Mouse (Mus musculus): ENCODE results near the gene Arhgef39. TPM values are rescaled to one million over a fixed set of nuclear protein-coding genes. Genes with fewer than 3 reads are reported as not detected.

Arhgef39 gene
- polyA plus RNA-seq, 1 experiment = not detected

GRCm38 (mm10) chr4:43530081-43530501 is 30.6 kb upstream of the Arhgef39 start:
- 81% methylated on average over 8 of the region's 8 CpGs for WGBS
- H3K4me3 ChIP-seq (ENCODE audit: insufficient read depth, low read depth, low read length) = no peak overlapping the region
- H3K4me1 ChIP-seq (ENCODE audit: control insufficient read depth, insufficient read depth, low read length) = no peaks in the 10 kb centered on the region
- TF ChIP-seq CTCF (IDR thresholded peaks at IDR 0.05; ENCODE audit: insufficient read depth, low read depth, low read length) = no peak
- TF ChIP-seq POLR2A (IDR thresholded peaks at IDR 0.05; ENCODE audit: insufficient read depth, low read depth, low read length) = no peak
- no peak overlapping the region for H3K27ac ChIP-seq (ENCODE audit: insufficient read depth, low read depth, low read length)

DNA sequence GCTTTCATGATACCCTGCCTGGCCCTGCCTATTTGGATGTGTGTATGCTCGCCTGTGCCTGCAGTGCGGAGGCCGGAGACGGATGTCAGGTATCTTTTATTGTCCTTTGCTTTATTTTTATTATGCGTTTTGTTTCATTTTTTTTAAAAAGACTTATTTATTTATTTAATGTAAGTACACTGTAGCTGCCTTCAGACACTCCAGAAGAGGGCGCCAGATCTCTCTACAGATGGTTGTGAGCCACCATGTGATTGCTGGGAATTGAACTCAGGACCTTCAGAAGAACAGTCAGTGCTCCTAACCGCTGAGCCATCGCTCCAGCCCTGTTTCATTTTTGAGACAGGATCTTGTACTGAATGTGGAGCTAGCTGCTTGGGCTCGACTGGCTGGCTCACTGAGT is 29.0 kb upstream of the Arhgef39 start:
- WGBS = 82% methylated on average over 9 of the region's 9 CpGs

GRCm38 (mm10) chr4:43527880-43528279 is 28.4 kb upstream of the Arhgef39 start:
- no peak for TF ChIP-seq CTCF (IDR thresholded peaks at IDR 0.05; ENCODE audit: insufficient read depth, low read depth, low read length)
- no peak for TF ChIP-seq POLR2A (IDR thresholded peaks at IDR 0.05; ENCODE audit: insufficient read depth, low read depth, low read length)
- H3K27ac ChIP-seq (ENCODE audit: insufficient read depth, low read depth, low read length) = no peak overlapping the region
- peaks cover 11% of the 10 kb centered on the region for H3K4me1 ChIP-seq (ENCODE audit: control insufficient read depth, insufficient read depth, low read length)
- no peak overlapping the region for H3K4me3 ChIP-seq (ENCODE audit: insufficient read depth, low read depth, low read length)
- WGBS = 71% methylated on average over 5 of the region's 5 CpGs

More for the DNA sequence above, 29.0 kb upstream of the Arhgef39 start:
- no peak for TF ChIP-seq CTCF (IDR thresholded peaks at IDR 0.05; ENCODE audit: insufficient read depth, low read depth, low read length)
- Histone ChIP-seq H3K27ac (ENCODE audit: insufficient read depth, low read depth, low read length) (no peak overlapping the region), H3K4me1 (ENCODE audit: control insufficient read depth, insufficient read depth, low read length) (peaks cover 5% of the 10 kb centered on the region), H3K4me3 (ENCODE audit: insufficient read depth, low read depth, low read length) (no peak overlapping the region)

- TF ChIP-seq CTCF (IDR thresholded peaks at IDR 0.05; ENCODE audit: insufficient read depth, low read depth, low read length) = no peak
- no peak for TF ChIP-seq POLR2A (IDR thresholded peaks at IDR 0.05; ENCODE audit: insufficient read depth, low read depth, low read length)
- peaks cover 38% of the 10 kb centered on the region for H3K4me1 ChIP-seq (ENCODE audit: control insufficient read depth, insufficient read depth, low read length)
- WGBS = 23% methylated on average over 6 of the region's 6 CpGs
- H3K27ac ChIP-seq (ENCODE audit: insufficient read depth, low read depth, low read length) = no peak overlapping the region
- no peak overlapping the region for H3K4me3 ChIP-seq (ENCODE audit: insufficient read depth, low read depth, low read length)
Measured at GRCm38 (mm10) chr4:43519956-43520355, 20.5 kb upstream of the Arhgef39 start.

- TF ChIP-seq CTCF (IDR thresholded peaks at IDR 0.05; ENCODE audit: insufficient read depth, low read depth, low read length) (no peak), POLR2A (IDR thresholded peaks at IDR 0.05; ENCODE audit: insufficient read depth, low read depth, low read length) (no peak)
- no peak overlapping the region for H3K4me3 ChIP-seq (ENCODE audit: insufficient read depth, low read depth, low read length)
- H3K27ac ChIP-seq (ENCODE audit: insufficient read depth, low read depth, low read length) = no peak overlapping the region
- 31% methylated on average over 10 of the region's 10 CpGs for WGBS
- peaks cover 38% of the 10 kb centered on the region for H3K4me1 ChIP-seq (ENCODE audit: control insufficient read depth, insufficient read depth, low read length)
Measured at GRCm38 (mm10) chr4:43519551-43519950, 20.1 kb upstream of the Arhgef39 start.

DNA sequence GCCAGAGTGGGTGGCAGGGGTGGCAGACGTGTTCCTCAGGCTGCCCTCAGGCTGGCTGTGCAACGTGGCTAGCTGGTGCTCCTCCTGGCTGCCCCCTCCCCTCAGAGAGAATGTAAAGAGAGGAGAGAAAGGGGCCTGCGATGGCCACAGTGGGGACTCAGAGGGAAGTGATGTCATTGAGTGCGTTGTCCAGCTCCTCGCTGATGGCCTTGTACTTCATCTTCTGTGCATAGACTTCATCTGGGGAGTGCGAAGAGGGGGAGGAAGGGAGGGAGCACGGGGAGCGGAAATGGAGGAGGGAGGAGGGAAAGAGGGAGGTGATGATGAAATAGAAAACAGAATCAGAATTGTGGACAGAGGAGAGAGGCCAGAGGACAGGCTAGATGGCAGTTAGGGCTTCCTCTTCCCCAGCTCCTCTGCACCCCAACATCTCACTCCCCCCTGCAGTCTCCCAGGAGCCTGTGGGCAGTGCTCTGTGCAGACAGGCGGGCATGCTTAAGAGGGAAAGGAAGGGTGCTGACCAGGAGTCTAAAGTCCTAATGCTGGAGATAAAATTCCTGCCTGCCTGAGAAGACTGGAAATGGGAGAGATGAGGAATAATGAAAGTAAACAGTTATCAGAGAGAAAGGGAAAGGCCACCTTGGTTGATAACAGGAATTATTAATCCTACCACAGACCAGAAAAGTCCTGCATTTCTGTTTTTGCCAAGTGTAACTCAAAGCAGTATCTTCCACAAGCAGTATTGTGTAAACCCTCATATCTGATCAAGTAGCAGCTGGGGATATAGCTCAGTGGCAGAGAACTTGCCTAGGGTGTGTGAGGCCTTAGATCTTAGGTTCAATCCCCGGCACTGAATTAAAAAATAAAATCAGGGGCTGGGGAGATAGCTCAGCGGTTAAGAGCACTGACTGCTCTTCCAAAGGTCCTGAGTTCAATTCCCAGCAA is 16.5 kb upstream of the Arhgef39 start:
- Histone ChIP-seq H3K4me1 (ENCODE audit: control insufficient read depth, insufficient read depth, low read length) (peaks cover 10% of the 10 kb centered on the region), H3K4me3 (ENCODE audit: insufficient read depth, low read depth, low read length) (no peak overlapping the region), H3K27ac (ENCODE audit: insufficient read depth, low read depth, low read length) (no peak overlapping the region)
- WGBS = 79% methylated on average over 11 of the region's 11 CpGs
- TF ChIP-seq POLR2A (IDR thresholded peaks at IDR 0.05; ENCODE audit: insufficient read depth, low read depth, low read length) (no peak), CTCF (IDR thresholded peaks at IDR 0.05; ENCODE audit: insufficient read depth, low read depth, low read length) (no peak)

DNA sequence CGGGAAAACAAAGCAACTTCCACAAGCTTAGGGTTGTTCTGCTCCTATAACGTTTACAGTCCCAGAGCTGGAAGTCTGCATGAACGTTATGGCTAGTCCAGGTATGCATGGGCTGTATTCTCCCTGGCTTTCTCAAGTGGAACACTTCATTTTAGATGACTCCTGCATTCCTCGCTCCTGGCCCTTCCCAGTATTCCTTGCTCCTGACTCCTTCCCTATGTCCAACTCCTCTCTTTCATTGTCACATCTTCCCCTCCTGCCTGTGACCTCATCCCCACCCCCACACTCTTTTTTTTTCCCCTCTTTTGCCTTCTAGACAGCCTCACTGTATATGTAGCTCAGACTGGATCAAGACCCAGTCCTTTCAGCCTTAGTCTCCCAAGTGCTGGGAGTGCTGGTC is 14.3 kb upstream of the Arhgef39 start:
- peaks cover 3% of the 10 kb centered on the region for H3K4me1 ChIP-seq (ENCODE audit: control insufficient read depth, insufficient read depth, low read length)
- no peak overlapping the region for H3K4me3 ChIP-seq (ENCODE audit: insufficient read depth, low read depth, low read length)
- no peak overlapping the region for H3K27ac ChIP-seq (ENCODE audit: insufficient read depth, low read depth, low read length)
- TF ChIP-seq POLR2A (IDR thresholded peaks at IDR 0.05; ENCODE audit: insufficient read depth, low read depth, low read length) (no peak), CTCF (IDR thresholded peaks at IDR 0.05; ENCODE audit: insufficient read depth, low read depth, low read length) (no peak)
- WGBS = 86% methylated on average over 4 of the region's 4 CpGs

DNA sequence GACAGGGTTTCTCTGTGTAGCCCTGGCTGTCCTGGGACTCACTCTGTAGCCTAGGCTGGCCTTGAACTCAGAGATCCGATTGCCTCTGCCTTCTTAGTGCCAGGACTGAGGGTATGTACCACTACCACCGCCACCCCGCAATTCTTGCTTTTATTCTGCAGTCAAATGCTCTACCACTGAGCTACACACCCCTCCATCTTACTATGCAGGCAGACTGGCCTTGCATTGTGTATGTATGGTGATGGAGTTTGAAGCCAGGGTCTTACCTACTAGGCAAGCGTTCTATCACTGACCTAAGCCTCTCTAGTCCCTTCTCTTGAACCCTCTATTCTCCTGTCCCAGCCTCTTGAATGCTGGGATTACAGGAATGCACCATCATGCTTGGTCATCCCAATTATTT is 13.8 kb upstream of the Arhgef39 start:
- no peak for TF ChIP-seq POLR2A (IDR thresholded peaks at IDR 0.05; ENCODE audit: insufficient read depth, low read depth, low read length)
- TF ChIP-seq CTCF (IDR thresholded peaks at IDR 0.05; ENCODE audit: insufficient read depth, low read depth, low read length) = no peak
- H3K4me3 ChIP-seq (ENCODE audit: insufficient read depth, low read depth, low read length) = no peak overlapping the region
- no peak overlapping the region for H3K27ac ChIP-seq (ENCODE audit: insufficient read depth, low read depth, low read length)
- WGBS = 91% methylated on average over 4 of the region's 4 CpGs
- H3K4me1 ChIP-seq (ENCODE audit: control insufficient read depth, insufficient read depth, low read length) = peaks cover 8% of the 10 kb centered on the region

DNA sequence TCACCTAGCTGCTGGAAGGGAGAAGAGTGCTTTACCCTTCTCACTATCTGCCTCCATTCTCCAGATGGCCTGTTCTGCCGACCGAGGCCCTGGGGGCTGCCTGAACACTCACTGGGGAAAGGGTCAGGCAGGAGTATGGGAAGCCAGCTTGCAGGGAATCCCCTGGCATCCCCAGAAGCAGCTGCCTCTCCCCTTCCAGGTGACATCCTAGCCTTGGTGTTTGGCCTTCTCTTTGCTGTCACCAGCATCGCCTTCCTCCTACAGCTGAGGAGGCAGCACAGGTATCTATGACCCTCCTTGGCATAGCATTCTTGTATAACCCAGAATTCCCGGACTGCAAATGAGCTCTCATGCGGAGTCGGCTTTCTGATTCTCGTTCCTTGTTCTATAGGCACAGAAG is 13.2 kb upstream of the Arhgef39 start:
- TF ChIP-seq POLR2A (IDR thresholded peaks at IDR 0.05; ENCODE audit: insufficient read depth, low read depth, low read length) (no peak), CTCF (IDR thresholded peaks at IDR 0.05; ENCODE audit: insufficient read depth, low read depth, low read length) (no peak)
- no peak overlapping the region for H3K27ac ChIP-seq (ENCODE audit: insufficient read depth, low read depth, low read length)
- 83% methylated on average over 7 of the region's 7 CpGs for WGBS
- no peak overlapping the region for H3K4me3 ChIP-seq (ENCODE audit: insufficient read depth, low read depth, low read length)
- peaks cover 10% of the 10 kb centered on the region for H3K4me1 ChIP-seq (ENCODE audit: control insufficient read depth, insufficient read depth, low read length)

All from olfactory bulb, adult 2 months (tissue).